Mouse (Mus musculus) brain, adult 2 months (tissue): ENCODE results near the gene Copg2.

Experiments
- DNase-seq: peaks from one replicate; pipeline ENCODE4 v3.0.0; 2011; ENCODE audit warnings: low read depth, low spot score

Copg2 gene

GRCm38 (mm10) chr6:30896195-30896985, at the start of gene Copg2:
Gene Copg2, minus strand, starts transcription at chr6:30896794.
- DNase-seq = peak; percentile 96

- DNase-seq = no peak
Measured at GRCm38 (mm10) chr6:30939264-30939663, 42.7 kb upstream of the Copg2 start.

GRCm38 (mm10) chr6:30922821-30923220, 26.2 kb upstream of the Copg2 start:
- DNase-seq = peak; percentile 35

- DNase-seq = no peak
Measured at GRCm38 (mm10) chr6:30921826-30922225, 25.2 kb upstream of the Copg2 start.

- DNase-seq = peak; percentile 87
Measured at GRCm38 (mm10) chr6:30920834-30921675, 24.5 kb upstream of the Copg2 start.

- DNase-seq = no peak
Measured at GRCm38 (mm10) chr6:30915473-30915872, 18.9 kb upstream of the Copg2 start, which contains the start of gene Tsga13. Gene Tsga13, minus strand, starts transcription at chr6:30915573.

GRCm38 (mm10) chr6:30907970-30908369, 11.4 kb upstream of the Copg2 start:
- DNase-seq = peak; percentile 92

- no peak for DNase-seq
Measured at GRCm38 (mm10) chr6:30904911-30905310, 8.3 kb upstream of the Copg2 start.

GRCm38 (mm10) chr6:30904033-30904432, 7.4 kb upstream of the Copg2 start:
- DNase-seq = no peak

GRCm38 (mm10) chr6:30897520-30897919, 926 bp upstream of the Copg2 start:
- no peak for DNase-seq

- DNase-seq = no peak
Measured at GRCm38 (mm10) chr6:30896986-30897327, 363 bp upstream of the Copg2 start.

- DNase-seq = peak; percentile 43
Measured at GRCm38 (mm10) chr6:30895819-30896194, 787 bp downstream of the Copg2 start.

- DNase-seq = no peak
Measured at GRCm38 (mm10) chr6:30893081-30893480, 3.5 kb downstream of the Copg2 start.

- DNase-seq = no peak
Measured at GRCm38 (mm10) chr6:30891761-30892160, 4.8 kb downstream of the Copg2 start.

- DNase-seq = no peak
Measured at GRCm38 (mm10) chr6:30884856-30885255, 11.7 kb downstream of the Copg2 start.

- DNase-seq = peak; percentile 85
Measured at GRCm38 (mm10) chr6:30883491-30883890, 13.1 kb downstream of the Copg2 start.

- no peak for DNase-seq
Measured at GRCm38 (mm10) chr6:30876661-30877060, 19.9 kb downstream of the Copg2 start.

- no peak for DNase-seq
Measured at GRCm38 (mm10) chr6:30866501-30866900, 30.1 kb downstream of the Copg2 start.

GRCm38 (mm10) chr6:30865031-30865678, 31.4 kb downstream of the Copg2 start:
- DNase-seq = no peak

- DNase-seq = no peak
Measured at GRCm38 (mm10) chr6:30855956-30856355, 40.6 kb downstream of the Copg2 start.

GRCm38 (mm10) chr6:30855205-30855604, 41.4 kb downstream of the Copg2 start:
- no peak for DNase-seq

GRCm38 (mm10) chr6:30849818-30850217, 46.8 kb downstream of the Copg2 start:
- peak; percentile 29 for DNase-seq
